Mouse (Mus musculus): Measurements from ENCODE around the gene Slc45a1. TPM values are rescaled to one million over a fixed set of nuclear protein-coding genes. Genes with fewer than 3 reads are reported as not detected.

Slc45a1 gene
- 37.6 and 43.4 TPM in 2 replicates for polyA plus RNA-seq (2015; fragmentation: Nextera tagmentation; extraction: Ambion mirVana)

- WGBS: 4% methylated on average over 41 of the region's 41 CpGs
- peak within 1 kb of the TSS; percentile 75 for H3K9ac ChIP-seq
- H3K27ac ChIP-seq (replicated peaks): peak within 1 kb of the TSS; percentile 65
- H3K4me2 ChIP-seq: peak within 1 kb of the TSS; percentile 56
- no peaks in the 10 kb centered on the region for H3K36me3 ChIP-seq
- peak within 1 kb of the TSS; percentile 68 for H3K4me3 ChIP-seq
- H3K27me3 ChIP-seq: peaks cover 5% of the 10 kb centered on the region; the same call in 1 of the 2 replicates
- no peaks in the 10 kb centered on the region for H3K9me3 ChIP-seq
- ATAC-seq (ENCODE audit: low FRiP score, low read depth): peak; percentile 46
- peaks cover 16% of the 10 kb centered on the region for H3K4me1 ChIP-seq (replicated peaks)
These were observed at the start of gene Slc45a1 for GRCm38 (mm10) chr4:150651390-150652277. Slc45a1 (minus strand) TSS chr4:150652174.

GRCm38 (mm10) chr4:150700849-150701248 lies 48.9 kb upstream of the Slc45a1 start:
- Histone ChIP-seq H3K4me3 (no peak overlapping the region), H3K4me1 (replicated peaks) (no peaks in the 10 kb centered on the region), H3K9me3 (no peaks in the 10 kb centered on the region), H3K4me2 (no peak overlapping the region), H3K27me3 (no peaks in the 10 kb centered on the region), H3K27ac (replicated peaks) (no peak overlapping the region), H3K9ac (no peak overlapping the region), H3K36me3 (no peaks in the 10 kb centered on the region)
- 95% methylated on average over 9 of the region's 9 CpGs for WGBS
- no peak for ATAC-seq (ENCODE audit: low FRiP score, low read depth)

GRCm38 (mm10) chr4:150694434-150695108 lies 42.6 kb upstream of the Slc45a1 start:
- Histone ChIP-seq H3K36me3 (no peaks in the 10 kb centered on the region), H3K4me2 (no peak overlapping the region), H3K9ac (no peak overlapping the region), H3K9me3 (no peaks in the 10 kb centered on the region), H3K27me3 (no peaks in the 10 kb centered on the region), H3K27ac (replicated peaks) (no peak overlapping the region), H3K4me1 (replicated peaks) (no peaks in the 10 kb centered on the region), H3K4me3 (no peak overlapping the region)
- 85% methylated on average over 10 of the region's 10 CpGs for WGBS
- no peak for ATAC-seq (ENCODE audit: low FRiP score, low read depth)

GRCm38 (mm10) chr4:150692861-150693403 lies 41.0 kb upstream of the Slc45a1 start:
- H3K4me3 ChIP-seq: no peak overlapping the region
- H3K36me3 ChIP-seq: no peaks in the 10 kb centered on the region
- no peak overlapping the region for H3K4me2 ChIP-seq
- H3K9ac ChIP-seq: no peak overlapping the region
- WGBS: 78% methylated on average over 10 of the region's 10 CpGs
- H3K27ac ChIP-seq (replicated peaks): no peak overlapping the region
- no peaks in the 10 kb centered on the region for H3K9me3 ChIP-seq
- H3K4me1 ChIP-seq (replicated peaks): no peaks in the 10 kb centered on the region
- ATAC-seq (ENCODE audit: low FRiP score, low read depth): no peak
- H3K27me3 ChIP-seq: no peaks in the 10 kb centered on the region

- H3K27me3 ChIP-seq: no peaks in the 10 kb centered on the region
- ATAC-seq (ENCODE audit: low FRiP score, low read depth): no peak
- no peak overlapping the region for H3K9ac ChIP-seq
- no peak overlapping the region for H3K4me2 ChIP-seq
- no peaks in the 10 kb centered on the region for H3K9me3 ChIP-seq
- H3K36me3 ChIP-seq: no peaks in the 10 kb centered on the region
- 77% methylated on average over 3 of the region's 3 CpGs for WGBS
- H3K4me1 ChIP-seq (replicated peaks): peaks cover 3% of the 10 kb centered on the region
- no peak overlapping the region for H3K27ac ChIP-seq (replicated peaks)
- no peak overlapping the region for H3K4me3 ChIP-seq
These were observed 38.8 kb upstream of the Slc45a1 start for GRCm38 (mm10) chr4:150690759-150691158.

- Histone ChIP-seq H3K27ac (replicated peaks) (no peak overlapping the region), H3K4me3 (no peak overlapping the region), H3K4me2 (no peak overlapping the region), H3K27me3 (no peaks in the 10 kb centered on the region), H3K9ac (no peak overlapping the region), H3K9me3 (no peaks in the 10 kb centered on the region), H3K36me3 (no peaks in the 10 kb centered on the region), H3K4me1 (replicated peaks) (peaks cover 11% of the 10 kb centered on the region)
- 93% methylated on average over 10 of the region's 10 CpGs for WGBS
- no peak for ATAC-seq (ENCODE audit: low FRiP score, low read depth)
These were observed 37.6 kb upstream of the Slc45a1 start for GRCm38 (mm10) chr4:150689553-150689952.

- 72% methylated on average over 10 of the region's 10 CpGs for WGBS
- Histone ChIP-seq H3K36me3 (no peaks in the 10 kb centered on the region), H3K9me3 (no peaks in the 10 kb centered on the region), H3K27ac (replicated peaks) (no peak overlapping the region), H3K9ac (no peak overlapping the region), H3K4me2 (no peak overlapping the region), H3K4me1 (replicated peaks) (peaks cover 11% of the 10 kb centered on the region), H3K27me3 (no peaks in the 10 kb centered on the region), H3K4me3 (no peak overlapping the region)
- ATAC-seq (ENCODE audit: low FRiP score, low read depth): no peak
These were observed 35.3 kb upstream of the Slc45a1 start for GRCm38 (mm10) chr4:150687126-150687753.

- H3K9me3 ChIP-seq: no peaks in the 10 kb centered on the region
- no peak for ATAC-seq (ENCODE audit: low FRiP score, low read depth)
These were observed 34.6 kb upstream of the Slc45a1 start for GRCm38 (mm10) chr4:150686538-150686937.

GRCm38 (mm10) chr4:150685778-150686493 lies 34.0 kb upstream of the Slc45a1 start:
- Histone ChIP-seq H3K9me3 (no peaks in the 10 kb centered on the region), H3K4me1 (replicated peaks) (peaks cover 11% of the 10 kb centered on the region), H3K27ac (replicated peaks) (0 out of 2 replicates have a peak overlapping the region, but pooled peaks have one; percentile 36), H3K4me2 (no peak overlapping the region), H3K36me3 (no peaks in the 10 kb centered on the region), H3K9ac (no peak overlapping the region), H3K27me3 (no peaks in the 10 kb centered on the region), H3K4me3 (no peak overlapping the region)
- no peak for ATAC-seq (ENCODE audit: low FRiP score, low read depth)
- 61% methylated on average over 7 of the region's 8 CpGs for WGBS

More at GRCm38 (mm10) chr4:150686538-150686937, 34.6 kb upstream of the Slc45a1 start:
- H3K4me3 ChIP-seq: no peak overlapping the region
- no peaks in the 10 kb centered on the region for H3K36me3 ChIP-seq
- H3K9ac ChIP-seq: no peak overlapping the region
- H3K4me2 ChIP-seq: no peak overlapping the region
- H3K4me1 ChIP-seq (replicated peaks): peaks cover 11% of the 10 kb centered on the region
- H3K27ac ChIP-seq (replicated peaks): no peak overlapping the region
- no peaks in the 10 kb centered on the region for H3K27me3 ChIP-seq

- no peak overlapping the region for H3K4me2 ChIP-seq
- H3K36me3 ChIP-seq: no peaks in the 10 kb centered on the region
- no peak for ATAC-seq (ENCODE audit: low FRiP score, low read depth)
- no peak overlapping the region for H3K4me3 ChIP-seq
- 57% methylated on average over 15 of the region's 15 CpGs for WGBS
- 0 out of 2 replicates have a peak overlapping the region, but pooled peaks have one; percentile 36 for H3K27ac ChIP-seq (replicated peaks)
- no peaks in the 10 kb centered on the region for H3K9me3 ChIP-seq
- peaks cover 11% of the 10 kb centered on the region for H3K4me1 ChIP-seq (replicated peaks)
- H3K9ac ChIP-seq: no peak overlapping the region
- H3K27me3 ChIP-seq: no peaks in the 10 kb centered on the region
These were observed 33.2 kb upstream of the Slc45a1 start for GRCm38 (mm10) chr4:150685043-150685777.

GRCm38 (mm10) chr4:150680373-150680772 lies 28.4 kb upstream of the Slc45a1 start:
- WGBS: 80% methylated on average over 5 of the region's 5 CpGs
- H3K4me2 ChIP-seq: no peak overlapping the region
- no peak overlapping the region for H3K9ac ChIP-seq
- H3K27me3 ChIP-seq: no peaks in the 10 kb centered on the region
- no peaks in the 10 kb centered on the region for H3K36me3 ChIP-seq
- ATAC-seq (ENCODE audit: low FRiP score, low read depth): no peak
- H3K9me3 ChIP-seq: no peaks in the 10 kb centered on the region
- H3K27ac ChIP-seq (replicated peaks): no peak overlapping the region
- peaks cover 12% of the 10 kb centered on the region for H3K4me1 ChIP-seq (replicated peaks)
- no peak overlapping the region for H3K4me3 ChIP-seq
